Mouse (Mus musculus) 3134 (cell line): ENCODE data around the gene Ptgir.

Experiments
- DNase-seq: peaks from one replicate; pipeline ENCODE4 v3.0.0-alpha.2; 2011; ENCODE audit warnings: low spot score; ENCODE audit not compliant: insufficient read length; ENCODE audit errors: extremely low read depth

Ptgir gene

DNA sequence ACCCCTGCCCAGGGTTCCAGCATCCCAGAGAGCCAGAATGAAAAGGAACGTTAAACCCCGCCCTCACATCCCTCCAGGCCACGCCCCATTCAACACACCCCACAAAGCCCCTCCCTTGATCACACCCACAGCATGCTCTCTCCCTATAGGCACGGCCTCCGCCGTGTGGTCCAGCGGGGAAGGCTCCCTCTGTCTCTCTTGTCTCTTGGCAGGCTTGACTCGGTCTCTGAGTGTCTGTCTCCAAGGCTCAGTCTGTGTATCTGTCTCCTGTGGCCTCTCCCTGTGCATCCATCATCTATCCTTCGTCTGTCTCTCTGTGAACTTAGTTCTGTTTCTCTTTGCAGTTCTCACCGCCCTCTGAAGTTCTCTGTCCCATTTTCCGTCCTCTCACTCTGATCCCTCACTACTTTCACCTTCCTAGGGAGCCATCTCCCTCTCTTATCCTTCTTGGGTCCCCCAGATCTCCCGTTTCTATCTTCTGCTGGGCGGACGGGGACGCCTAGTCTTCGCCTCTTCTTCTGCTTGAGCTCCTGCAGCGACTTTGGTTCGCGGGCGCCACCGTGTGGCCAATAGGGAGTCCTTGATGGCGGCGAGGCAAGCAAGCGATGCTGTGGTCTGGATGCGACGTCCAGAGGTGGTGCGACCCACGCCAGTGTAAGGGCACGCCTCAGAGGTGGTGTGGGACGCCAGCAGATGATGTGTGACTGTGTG is 14.5 kb upstream of the Ptgir start, which contains the start of gene Gng8:
Gene Gng8 (plus strand): TSS at position 146 of the 711 bp plus-strand sequence.
- DNase-seq = peak; percentile 71

DNA sequence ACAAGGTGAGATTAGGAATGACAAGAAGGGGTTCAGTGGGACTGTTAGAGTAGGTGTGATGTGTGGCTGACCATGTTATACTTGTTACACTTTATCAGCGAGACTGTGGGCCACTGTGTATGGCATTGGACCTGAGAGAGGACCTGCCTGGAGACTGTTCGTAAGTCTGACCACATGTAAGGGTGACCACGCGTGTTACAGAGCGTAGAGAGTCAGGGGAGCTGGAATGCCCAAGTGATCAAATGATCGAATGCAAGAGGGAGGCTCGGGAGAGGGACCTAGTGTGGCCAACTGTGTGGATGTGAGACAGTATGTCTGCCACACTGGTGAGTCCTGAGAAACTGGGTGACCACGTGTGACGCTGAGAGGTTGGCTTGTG is 13.9 kb upstream of the Ptgir start:
- no peak for DNase-seq

DNA sequence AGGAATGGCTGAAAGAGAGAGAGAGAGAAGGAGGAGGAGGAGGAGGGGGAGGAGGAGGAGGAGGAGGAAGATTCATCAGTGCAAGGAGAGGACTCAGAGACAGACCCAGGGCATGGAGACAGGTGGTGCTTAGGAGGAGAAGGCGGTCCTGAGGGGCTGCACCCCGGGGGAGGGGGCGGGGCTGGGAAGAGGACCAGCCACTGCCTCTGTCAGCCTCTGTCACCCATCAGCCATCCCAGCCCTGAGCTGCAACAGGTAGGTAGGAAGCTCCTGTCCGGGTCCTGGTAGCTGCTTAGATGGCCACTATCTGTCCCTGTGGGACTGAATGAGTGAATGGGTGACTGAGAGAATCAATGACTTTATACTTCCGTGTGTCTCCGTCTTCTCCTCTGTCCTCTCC is 12.7 kb upstream of the Ptgir start:
- DNase-seq = no peak

DNA sequence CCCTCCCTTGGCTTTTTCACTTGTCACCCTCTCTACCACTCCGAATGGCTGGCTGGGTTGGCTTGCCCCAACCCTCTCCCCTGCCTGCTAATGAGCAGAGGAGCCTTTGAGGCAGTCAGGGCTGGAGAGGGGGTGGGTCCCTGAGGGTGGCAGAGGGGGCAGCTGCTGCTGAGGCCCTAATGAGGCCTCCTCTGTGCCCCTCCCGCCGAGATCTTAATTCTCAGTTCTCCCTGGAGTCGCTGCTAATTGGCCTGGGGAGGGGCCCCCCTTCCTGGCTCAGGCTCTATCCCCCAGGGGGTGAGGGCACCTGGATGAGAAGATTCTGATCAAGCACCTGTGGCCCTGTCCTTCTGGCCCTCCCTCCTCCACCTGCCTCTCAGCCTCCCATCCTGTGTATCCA is 12.0 kb upstream of the Ptgir start:
- DNase-seq = no peak

DNA sequence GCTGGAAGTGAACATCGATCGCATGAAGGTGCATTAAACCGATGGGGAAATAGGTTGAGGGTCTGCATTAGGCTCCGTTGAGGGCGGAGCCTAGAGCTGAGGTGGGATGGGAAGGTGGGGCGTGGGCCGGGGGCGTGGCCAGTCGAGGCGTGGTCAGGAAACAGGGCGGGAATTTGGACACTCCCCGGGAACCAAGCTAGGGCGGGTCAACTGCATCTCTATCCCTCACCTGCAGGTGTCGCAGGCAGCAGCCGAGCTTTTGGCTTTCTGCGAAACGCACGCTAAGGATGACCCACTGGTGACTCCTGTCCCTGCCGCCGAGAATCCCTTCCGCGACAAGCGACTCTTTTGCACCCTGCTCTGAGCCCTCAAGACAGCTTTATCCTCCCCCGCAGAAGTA is 11.3 kb upstream of the Ptgir start:
- DNase-seq = peak; percentile 68

DNA sequence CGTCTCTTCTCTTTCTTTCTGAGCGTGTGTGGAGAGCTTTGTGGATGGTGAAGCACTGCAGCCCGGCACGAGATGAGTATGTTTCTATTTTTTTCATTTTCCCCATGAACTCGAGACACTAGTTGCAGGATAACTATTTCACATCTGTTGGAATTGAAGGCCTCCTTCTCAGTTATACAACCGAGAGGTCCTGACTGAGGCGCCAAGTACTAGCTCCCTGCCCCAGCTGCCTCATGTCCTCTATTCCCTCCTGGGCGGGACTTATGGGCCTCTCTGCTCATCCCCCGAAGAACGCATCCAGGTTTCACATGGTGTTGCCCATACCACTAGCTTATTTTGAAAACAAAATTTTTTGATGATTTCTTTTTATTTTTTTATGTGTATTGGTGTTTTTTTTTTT is 10.8 kb upstream of the Ptgir start:
- DNase-seq = no peak

DNA sequence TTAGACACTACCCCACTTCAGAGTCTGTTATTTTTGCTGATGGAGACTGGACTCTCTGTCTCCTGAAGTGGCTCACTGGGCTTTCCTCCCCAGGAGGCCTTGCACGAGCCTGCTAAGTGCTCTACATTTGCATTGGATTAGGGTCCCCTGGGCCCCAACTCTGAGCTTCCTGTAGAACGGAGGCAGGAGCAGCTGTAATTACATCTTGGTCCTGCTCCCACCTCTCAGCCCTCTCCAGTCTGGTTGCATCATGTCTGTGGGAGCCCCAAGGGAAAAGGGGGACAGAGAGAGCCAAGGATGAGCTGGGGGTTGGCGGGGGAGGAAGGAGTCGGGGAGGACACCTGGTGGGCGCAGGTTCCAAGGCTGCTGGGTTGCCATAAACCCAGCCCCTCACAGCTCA is 5.8 kb upstream of the Ptgir start:
- DNase-seq = no peak

DNA sequence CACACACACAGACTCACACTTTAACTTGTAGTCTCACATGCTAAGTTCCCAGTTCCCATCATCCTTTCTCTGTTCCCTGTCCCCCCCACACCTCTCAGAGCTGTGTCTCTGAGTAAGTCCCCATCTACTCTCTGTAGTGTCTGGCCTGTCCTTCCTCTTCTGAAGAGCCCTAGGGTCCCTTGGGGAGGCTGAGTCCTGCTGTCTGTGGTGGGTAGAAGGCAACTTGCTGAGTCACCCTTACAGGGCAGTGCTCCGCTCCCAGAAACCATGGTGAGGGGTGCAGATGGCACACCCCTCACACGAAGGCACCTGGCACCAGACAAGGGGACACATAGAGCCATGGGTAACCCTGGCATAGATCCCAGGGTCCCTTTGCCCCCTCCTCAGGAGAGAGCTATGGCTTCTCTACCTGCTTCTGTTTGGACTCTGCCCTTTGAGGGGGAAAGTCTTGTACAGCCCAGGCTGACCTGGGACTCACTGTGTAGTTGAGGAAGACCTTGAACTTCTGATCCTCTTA is 2.8 kb upstream of the Ptgir start:
- DNase-seq = no peak

DNA sequence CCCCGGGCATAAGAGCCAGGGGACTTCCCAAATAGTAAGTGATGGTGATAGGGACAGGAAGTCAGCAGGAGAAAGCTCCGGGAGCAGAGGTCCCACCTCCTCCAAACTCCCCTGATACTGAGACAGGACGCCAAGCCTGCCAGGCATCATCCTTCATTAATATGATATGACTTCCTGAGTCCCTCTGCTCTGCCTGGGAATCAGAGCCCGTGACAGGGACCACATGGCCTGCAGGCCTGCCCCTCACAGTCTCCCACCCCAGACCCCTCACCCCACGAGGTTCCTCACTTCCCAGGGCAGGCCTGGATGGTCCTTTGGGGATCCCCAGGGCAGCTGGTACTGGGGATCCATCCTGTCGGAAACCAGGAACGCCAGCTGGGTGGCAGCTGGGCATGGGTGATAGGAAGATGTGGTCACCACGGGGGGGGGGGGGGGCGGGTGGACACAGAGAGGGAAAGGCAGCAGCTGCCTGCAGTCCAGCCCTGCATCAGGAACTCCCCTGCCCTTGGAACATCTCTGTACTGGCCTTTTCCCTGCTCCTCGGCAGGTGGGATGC is 2.1 kb upstream of the Ptgir start:
- DNase-seq = no peak

DNA sequence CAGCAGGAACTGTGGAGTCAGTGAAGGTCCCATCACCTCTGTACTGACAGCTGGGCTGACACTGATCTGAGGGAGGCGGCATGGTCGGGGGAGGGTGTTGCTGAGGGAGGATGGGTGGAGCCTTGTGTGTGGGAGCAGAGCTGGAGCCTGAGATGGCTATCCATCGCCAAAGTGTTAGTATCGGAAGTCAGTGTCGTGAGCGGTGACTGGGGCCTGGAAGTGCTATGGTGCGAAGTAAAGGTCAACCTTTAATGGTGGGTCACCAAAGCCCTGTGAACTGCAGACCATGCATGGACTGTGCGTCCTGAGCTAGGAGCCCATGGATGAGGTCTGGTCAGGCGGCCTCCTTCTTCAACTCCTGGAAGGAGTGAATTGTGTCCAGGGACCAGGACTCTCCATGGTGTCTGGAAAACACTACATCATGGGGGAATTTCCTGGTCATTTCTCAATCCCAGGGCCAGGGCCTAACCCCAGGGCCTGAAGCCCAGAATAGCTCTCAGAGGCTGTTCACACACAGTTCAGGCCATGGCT is 734 bp upstream of the Ptgir start:
- no peak for DNase-seq

DNA sequence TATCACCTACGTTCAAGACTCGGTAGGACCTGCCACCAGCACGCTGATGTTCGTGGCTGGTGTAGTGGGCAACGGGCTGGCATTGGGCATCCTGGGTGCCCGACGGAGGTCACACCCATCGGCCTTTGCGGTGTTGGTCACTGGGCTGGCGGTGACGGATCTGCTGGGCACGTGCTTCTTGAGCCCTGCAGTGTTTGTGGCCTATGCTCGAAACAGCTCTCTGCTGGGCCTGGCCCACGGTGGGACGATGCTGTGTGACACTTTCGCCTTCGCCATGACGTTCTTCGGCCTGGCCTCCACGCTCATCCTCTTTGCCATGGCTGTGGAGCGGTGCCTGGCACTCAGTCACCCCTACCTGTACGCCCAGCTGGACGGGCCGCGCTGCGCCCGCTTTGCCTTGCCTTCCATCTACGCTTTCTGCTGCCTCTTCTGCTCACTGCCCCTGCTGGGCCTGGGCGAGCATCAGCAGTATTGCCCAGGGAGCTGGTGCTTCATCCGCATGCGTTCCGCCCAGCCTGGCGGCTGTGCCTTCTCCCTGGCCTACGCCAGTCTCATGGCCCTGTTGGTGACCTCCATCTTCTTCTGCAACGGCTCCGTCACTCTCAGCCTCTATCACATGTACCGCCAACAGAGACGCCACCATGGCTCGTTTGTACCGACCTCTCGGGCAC is 734 bp downstream of the Ptgir start:
- DNase-seq = no peak

DNA sequence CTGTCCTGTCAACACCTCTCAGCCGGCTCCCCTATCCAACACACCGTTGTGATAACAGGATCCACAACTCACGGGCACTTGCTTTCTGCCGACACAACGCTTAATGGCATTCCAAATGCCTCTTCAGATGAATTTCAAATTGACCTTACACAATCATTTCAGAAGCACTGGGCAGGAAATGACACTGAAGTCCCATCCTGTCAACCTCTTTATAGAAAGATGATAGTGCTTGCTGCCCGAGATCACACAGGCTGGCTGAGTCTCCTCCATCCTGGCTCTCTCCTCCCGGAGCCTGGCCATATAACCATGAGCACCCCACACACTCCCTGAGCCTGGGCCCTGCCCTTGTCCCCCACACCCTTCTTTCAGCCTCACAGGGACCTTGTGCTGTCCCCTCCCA is 1.6 kb downstream of the Ptgir start:
- DNase-seq = no peak

DNA sequence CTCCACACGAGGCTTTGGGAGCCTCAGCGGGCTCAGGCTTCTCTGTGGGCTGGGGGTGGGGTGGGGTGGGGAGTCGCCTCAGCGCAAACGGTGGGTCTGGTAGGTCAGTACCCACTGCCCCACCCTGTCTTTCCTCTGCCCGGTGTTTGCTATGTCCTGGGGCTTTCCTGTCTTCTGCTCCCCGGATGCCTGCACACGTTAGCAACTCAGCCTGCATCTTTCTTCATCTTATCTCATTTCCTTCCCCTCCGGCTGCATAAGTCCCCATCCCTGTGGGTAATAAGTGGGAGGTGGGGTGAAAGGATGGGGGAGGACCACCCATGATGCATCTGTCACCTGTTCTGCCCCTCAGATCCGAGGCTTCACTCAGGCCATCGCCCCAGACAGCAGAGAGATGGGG is 2.1 kb downstream of the Ptgir start:
- no peak for DNase-seq

DNA sequence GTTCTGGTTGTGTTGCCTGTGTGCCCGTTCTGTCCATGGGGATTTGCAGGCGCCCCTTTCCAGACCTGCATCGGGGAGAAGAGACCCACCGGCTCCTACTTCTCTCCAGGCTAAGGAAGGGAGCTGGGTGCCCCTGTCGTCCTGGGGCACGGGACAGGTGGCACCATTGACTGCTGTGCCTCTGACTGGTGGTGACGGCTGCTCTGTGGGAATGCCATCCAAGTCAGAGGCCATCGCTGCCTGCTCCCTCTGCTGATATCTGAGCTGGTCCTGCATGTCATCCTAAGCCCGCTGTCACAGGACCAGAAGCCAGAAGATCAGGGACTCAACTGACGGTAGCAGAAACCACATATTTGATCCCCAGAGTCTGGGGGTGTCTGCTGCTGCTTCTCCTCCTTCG is 2.6 kb downstream of the Ptgir start:
- DNase-seq = no peak

DNA sequence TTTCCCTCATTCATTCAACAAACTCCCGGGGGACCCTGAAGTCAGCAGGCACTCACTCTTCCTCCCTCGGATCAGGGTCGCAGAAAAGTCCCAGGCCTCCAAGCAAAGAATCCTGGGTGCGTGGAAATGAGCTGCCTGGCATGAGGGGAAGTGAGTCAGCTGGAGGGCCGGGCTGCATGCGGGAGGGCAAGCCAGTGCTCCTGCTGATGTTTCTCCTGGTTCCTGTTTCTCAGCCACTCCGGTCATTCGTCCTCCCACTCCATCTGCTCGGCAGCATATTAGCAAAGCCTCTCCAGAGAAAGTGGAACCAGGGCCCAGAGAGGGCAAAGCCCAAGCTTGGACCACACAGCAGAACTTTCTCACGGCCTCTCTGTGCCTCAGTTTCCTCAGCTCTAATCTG is 3.6 kb downstream of the Ptgir start:
- peak; percentile 54 for DNase-seq

DNA sequence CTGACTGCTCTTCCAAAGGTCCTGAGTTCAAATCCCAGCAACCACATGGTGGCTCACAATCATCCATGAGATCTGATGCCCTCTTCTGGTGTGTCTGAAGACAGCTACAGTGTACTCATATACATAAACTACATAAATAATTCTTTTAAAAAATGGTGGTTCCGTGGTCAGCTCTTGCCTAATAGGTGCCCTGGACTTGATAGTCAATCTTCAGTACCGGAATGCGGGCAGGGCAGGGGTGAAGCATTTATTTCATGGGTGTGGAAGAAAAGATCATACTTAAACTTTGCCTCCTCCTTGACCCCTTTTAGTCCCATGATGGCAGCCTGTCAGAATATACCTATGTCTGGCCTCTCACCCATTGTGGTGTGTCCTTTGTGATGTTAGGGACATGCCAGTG is 5.6 kb downstream of the Ptgir start:
- no peak for DNase-seq

DNA sequence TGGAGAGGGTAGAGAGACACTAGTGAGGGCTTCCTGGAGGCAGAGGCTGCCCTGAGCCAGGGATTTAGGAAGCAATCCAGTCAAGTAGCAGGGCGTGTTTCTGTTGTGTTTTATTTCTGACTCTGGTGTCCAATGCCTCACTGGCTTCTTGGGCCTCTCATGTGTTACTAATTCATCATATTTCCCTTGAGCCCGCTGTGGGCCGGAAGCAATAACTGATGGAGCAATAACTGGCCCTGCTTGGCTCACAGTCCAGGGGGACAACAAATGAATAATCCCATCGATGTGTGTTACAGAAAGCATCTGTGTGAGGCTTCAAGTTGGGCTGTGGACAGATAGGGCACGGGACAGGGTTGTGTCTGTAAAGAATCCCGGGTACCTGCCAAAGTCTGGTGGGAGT is 6.1 kb downstream of the Ptgir start:
- no peak for DNase-seq

DNA sequence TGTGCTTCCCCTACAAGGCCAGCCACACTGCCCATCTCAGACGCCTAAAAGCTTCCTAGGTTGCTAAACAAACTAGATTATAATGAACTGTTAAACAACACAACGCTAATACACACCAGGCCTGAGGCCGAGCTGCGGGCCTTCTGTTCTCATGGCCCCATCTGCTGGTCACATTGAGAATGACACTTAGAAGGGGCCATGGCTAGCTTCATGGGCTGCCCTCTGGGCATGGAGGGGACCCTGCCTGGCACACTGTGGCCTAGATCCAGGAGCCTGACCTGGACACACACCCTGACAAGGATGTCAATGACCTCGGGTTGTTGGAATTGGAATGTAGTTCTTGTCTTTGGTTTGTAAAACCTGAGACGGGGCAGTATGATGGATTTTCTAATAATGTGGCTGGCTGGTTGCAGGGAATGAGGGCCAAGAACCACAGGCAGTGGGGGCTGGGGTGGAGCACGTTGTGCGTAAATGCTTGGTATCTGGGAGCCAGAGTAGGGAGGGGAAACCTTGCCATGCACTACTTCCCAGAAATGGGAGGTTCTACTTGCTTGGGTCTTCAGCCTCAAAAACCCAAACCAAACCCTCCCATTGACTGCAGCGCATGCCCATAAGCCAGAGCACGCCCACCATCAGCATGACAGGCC is 7.6 kb downstream of the Ptgir start:
- DNase-seq = peak; percentile 46

DNA sequence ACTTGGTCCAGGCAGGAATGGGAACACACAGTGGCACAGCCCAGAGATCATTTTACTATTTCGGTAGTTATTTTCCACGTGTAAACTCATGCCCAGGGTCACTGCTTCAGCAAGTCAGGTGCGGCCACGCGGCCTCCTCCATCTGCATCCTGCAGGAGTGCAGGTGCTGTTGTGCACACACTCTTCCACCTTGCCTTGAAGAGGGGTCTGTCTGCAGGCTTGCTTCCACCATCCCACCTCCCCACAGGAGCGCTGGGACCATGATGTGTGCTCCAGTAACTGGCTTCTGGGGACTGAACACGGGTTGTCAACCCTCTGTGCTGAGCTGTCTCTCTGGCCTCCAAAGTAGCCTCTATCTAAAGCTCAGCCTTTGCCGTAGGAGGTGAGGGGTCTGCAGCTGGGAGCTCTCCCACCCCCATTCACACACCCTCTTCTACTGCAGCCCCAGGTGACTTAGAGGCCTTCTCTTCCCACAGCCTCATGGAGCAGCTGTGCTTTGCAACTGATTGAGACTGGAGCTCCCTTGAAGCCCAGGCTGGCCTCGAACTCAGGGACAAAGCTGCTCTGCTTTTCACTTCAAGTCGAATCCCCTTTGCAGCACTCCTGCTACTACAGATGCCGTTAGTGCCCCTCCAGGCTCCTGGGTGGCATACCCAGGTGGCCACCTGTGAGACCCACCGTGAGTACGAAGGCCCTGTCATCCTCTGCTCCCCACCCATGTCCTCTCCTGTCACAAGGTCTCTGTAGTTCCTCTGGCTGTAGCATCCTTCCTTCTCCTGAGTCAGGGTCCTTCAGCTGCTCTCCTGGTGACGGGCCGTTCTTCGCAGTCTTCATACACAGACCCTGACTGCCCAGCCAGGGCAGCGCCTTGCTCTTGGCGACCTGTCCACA is 8.4 kb downstream of the Ptgir start:
- no peak for DNase-seq
